Mouse (Mus musculus): ENCODE measurements around the gene Chst3.
A peak's percentile ranks its signal among the peaks of the same experiment; 100 is the strongest.
"Not testable (repeated sequence)": the region's sequence is repeated elsewhere in the genome, so short reads cannot be mapped to it uniquely, and the experiment has no call there.

Chst3 gene

GRCm38 (mm10) chr10:60196971-60197370 is 22.1 kb downstream of the Chst3 start:
- no peak for DNase-seq

GRCm38 (mm10) chr10:60195087-60195486 is 24.0 kb downstream of the Chst3 start:
- peak; percentile 63 for DNase-seq

- DNase-seq: peak; percentile 64
Measured at GRCm38 (mm10) chr10:60193532-60194423, 25.3 kb downstream of the Chst3 start.

- peak; percentile 85 for DNase-seq
Measured at GRCm38 (mm10) chr10:60191796-60192195, 27.3 kb downstream of the Chst3 start.

- no peak for DNase-seq
Measured at GRCm38 (mm10) chr10:60189534-60190186, 29.4 kb downstream of the Chst3 start.

- no peak for DNase-seq
Measured at GRCm38 (mm10) chr10:60186191-60186945, 32.7 kb downstream of the Chst3 start.

- DNase-seq: peak; percentile 42
Measured at GRCm38 (mm10) chr10:60185023-60185709, 33.9 kb downstream of the Chst3 start.

- DNase-seq: not testable (repeated sequence)
Measured at GRCm38 (mm10) chr10:60175306-60175705, 43.8 kb downstream of the Chst3 start.

GRCm38 (mm10) chr10:60174506-60174905 is 44.6 kb downstream of the Chst3 start:
- DNase-seq: no peak

- peak; percentile 59 for DNase-seq
Measured at GRCm38 (mm10) chr10:60173035-60173434, 46.0 kb downstream of the Chst3 start.

GRCm38 (mm10) chr10:60172306-60172705 is 46.8 kb downstream of the Chst3 start:
- no peak for DNase-seq

- DNase-seq: no peak
Measured at GRCm38 (mm10) chr10:60171368-60171767, 47.7 kb downstream of the Chst3 start.

- no peak for DNase-seq
Measured at GRCm38 (mm10) chr10:60170326-60171089, 48.6 kb downstream of the Chst3 start.

GRCm38 (mm10) chr10:60168960-60169359 is 50.1 kb downstream of the Chst3 start:
- no peak for DNase-seq

GRCm38 (mm10) chr10:60168306-60168705 is 50.8 kb downstream of the Chst3 start:
- DNase-seq: no peak

- DNase-seq: no peak
Measured at GRCm38 (mm10) chr10:60166068-60166467, 53.0 kb downstream of the Chst3 start.

GRCm38 (mm10) chr10:60164869-60165268 is 54.2 kb downstream of the Chst3 start:
- no peak for DNase-seq

GRCm38 (mm10) chr10:60162973-60163255 is 56.1 kb downstream of the Chst3 start:
- no peak for DNase-seq

GRCm38 (mm10) chr10:60162184-60162972 is 56.7 kb downstream of the Chst3 start:
- DNase-seq: not testable (repeated sequence)

GRCm38 (mm10) chr10:60161397-60161796 is 57.7 kb downstream of the Chst3 start:
- not testable (repeated sequence) for DNase-seq

- no peak for DNase-seq
Measured at GRCm38 (mm10) chr10:60158144-60158543, 60.9 kb downstream of the Chst3 start.
